Mouse (Mus musculus): ENCODE data around the gene Gm5798.
"Not testable (repeated sequence)": the region's sequence is repeated elsewhere in the genome, so short reads cannot be mapped to it uniquely, and the experiment has no call there.

Gene Gm5798

DNA sequence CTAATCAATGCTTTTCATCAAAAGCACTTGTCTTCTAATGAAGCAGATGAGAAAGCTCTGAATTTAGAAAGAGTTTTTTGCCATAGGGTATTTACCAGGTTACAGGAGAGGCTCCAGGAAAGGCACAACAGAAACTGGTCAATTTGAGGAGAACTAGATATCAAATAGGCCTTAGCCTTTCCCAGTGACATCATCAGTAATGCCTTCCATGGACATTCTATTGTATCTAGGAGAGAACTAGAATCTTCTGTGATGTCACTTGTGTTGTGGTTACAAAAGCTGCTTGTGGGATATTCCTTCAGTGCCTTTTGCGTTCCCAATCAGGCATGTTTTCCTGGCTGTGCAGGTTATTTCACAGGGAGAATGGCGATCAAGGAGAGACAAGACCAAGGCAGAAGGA, at the start of gene Gm5798:
Gene Gm5798, plus strand, starts transcription at position 301 of the 400 bp plus-strand sequence.
- not testable (repeated sequence) for DNase-seq (ENCODE audit: low spot score)

DNA sequence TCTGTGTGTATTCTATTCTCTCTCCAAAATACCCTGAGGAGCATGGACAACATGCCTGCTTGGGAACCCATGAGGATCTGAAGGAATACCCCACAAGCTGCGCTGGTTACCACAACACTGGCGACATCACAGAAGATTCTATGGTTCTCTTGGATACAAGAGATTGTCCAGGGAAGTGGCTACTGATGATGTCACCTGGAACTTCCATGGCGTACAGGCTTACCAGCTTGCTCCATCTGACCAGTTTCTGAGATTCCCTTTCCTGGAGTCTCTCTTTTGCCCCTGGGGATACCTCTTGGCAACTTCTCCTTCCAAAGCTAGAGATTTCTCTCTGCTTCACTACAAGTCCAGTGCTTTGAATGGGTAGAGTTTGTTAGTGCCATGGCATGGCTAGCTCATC, 37.9 kb downstream of the Gm5798 start, which contains the start of gene Gm7945:
Gene Gm7945, minus strand, starts transcription at position 101 of the 400 bp plus-strand sequence.
- not testable (repeated sequence) for DNase-seq (ENCODE audit: low spot score)
